Mouse (Mus musculus) forebrain, embryonic 14.5 days (tissue): ENCODE results near the gene Trub1. TPM values are rescaled to one million over a fixed set of nuclear protein-coding genes. Genes with fewer than 3 reads are reported as not detected.
A peak's percentile ranks its signal among the peaks of the same experiment; 100 is the strongest.

ENCODE experiments used
- ATAC-seq: fragments of 200-750 bp; cut with Nextera tagmentation; 2 replicates; pipeline ENCODE4 v1.8.0; 2017; ENCODE audit warnings: mild to moderate bottlenecking, moderate library complexity
- DNase-seq: peaks from one replicate; pipeline ENCODE4 v3.0.0-alpha.2; 2015; ENCODE audit warnings: low spot score
- H3K27ac ChIP-seq: fragments of 300-500 bp; sonication (generic); 2 replicates; pipeline ENCODE4 v1.5.1; 2014; ENCODE audit warnings: low read depth, mild to moderate bottlenecking, control low read depth, low read length, moderate library complexity
- H3K27me3 ChIP-seq: fragments of 300-500 bp; sonication (generic); replicated peaks from 2 replicates; pipeline ENCODE4 v1.6.1; 2014; ENCODE audit warnings: low read length, control low read depth, mixed read lengths; ENCODE audit not compliant: control insufficient read depth, insufficient read depth
- H3K36me3 ChIP-seq: fragments of 300-500 bp; sonication (generic); 2 replicates; pipeline ENCODE4 v1.6.1; 2014; ENCODE audit warnings: low read length, control low read depth; ENCODE audit not compliant: control insufficient read depth, insufficient read depth
- H3K4me1 ChIP-seq: fragments of 300-500 bp; sonication (generic); 2 replicates; pipeline ENCODE4 v1.6.1; 2014; ENCODE audit warnings: antibody characterized with exemption, low read length, control low read depth; ENCODE audit not compliant: control insufficient read depth, insufficient read depth
- H3K4me2 ChIP-seq: fragments of 300-500 bp; sonication (generic); 2 replicates; pipeline ENCODE4 v1.6.1; 2014; ENCODE audit warnings: mild to moderate bottlenecking, control low read depth, low read length
- H3K4me3 ChIP-seq: fragments of 300-500 bp; sonication (generic); 2 replicates; pipeline ENCODE4 v1.5.1; 2014; ENCODE audit warnings: low read depth, low read length, control low read depth
- H3K9ac ChIP-seq: fragments of 300-500 bp; sonication (generic); 2 replicates; pipeline ENCODE4 v1.6.1; 2014; ENCODE audit warnings: mild to moderate bottlenecking, low read length, control low read depth, moderate library complexity
- H3K9me3 ChIP-seq: fragments of 300-500 bp; sonication (generic); replicated peaks from 2 replicates; pipeline ENCODE4 v1.6.1; 2016; ENCODE audit warnings: low read length, control low read depth, mixed read lengths; ENCODE audit not compliant: control insufficient read depth
- WGBS: fragments of 180-500 bp; shearing (Covaris S2); extraction: QIAGEN DNeasy Blood & Tissue Kit; methylation state at CpG from one replicate; pipeline ENCODE4 v1.1.7; 2014; 5-methylcytosine and 5-hydroxymethylcytosine counted together
- polyA plus RNA-seq: library from polyadenylated mRNA; unstranded; fragments of >200 nt; fragmentation: Nextera tagmentation; extraction: Ambion mirVana; gene quantifications from 2 replicates; pipeline ENCODE4 v1.2.1, GENCODE M21; 2014

Gene Trub1
- polyA plus RNA-seq, 1 experiment from 2014 or later: 14.9 TPM

- Histone ChIP-seq H3K27ac (no peak overlapping the region), H3K4me2 (no peak overlapping the region), H3K9ac (no peak overlapping the region), H3K9me3 (no peaks in the 10 kb centered on the region), H3K4me1 (no peaks in the 10 kb centered on the region; the same call in 1 of the 2 replicates), H3K27me3 (no peaks in the 10 kb centered on the region), H3K36me3 (no peaks in the 10 kb centered on the region), H3K4me3 (no peak overlapping the region)
- 83% methylated on average over 11 of the region's 11 CpGs for WGBS
- DNase-seq (no peak), ATAC-seq (no peak)
Observed at GRCm38 (mm10) chr19:57478056-57478455, 25.3 kb downstream of the Trub1 start.

- 83% methylated on average over 8 of the region's 8 CpGs for WGBS
- Histone ChIP-seq H3K9ac (no peak overlapping the region), H3K4me2 (no peak overlapping the region), H3K27me3 (no peaks in the 10 kb centered on the region), H3K4me1 (no peaks in the 10 kb centered on the region), H3K4me3 (no peak overlapping the region), H3K36me3 (no peaks in the 10 kb centered on the region), H3K27ac (no peak overlapping the region), H3K9me3 (no peaks in the 10 kb centered on the region)
- ATAC-seq (no peak), DNase-seq (no peak)
Observed at GRCm38 (mm10) chr19:57479886-57480655, 27.4 kb downstream of the Trub1 start.

- H3K9ac ChIP-seq: no peak overlapping the region
- DNase-seq (no peak), ATAC-seq (no peak)
- no peak overlapping the region for H3K27ac ChIP-seq
- H3K4me2 ChIP-seq: no peak overlapping the region
- H3K4me1 ChIP-seq: no peaks in the 10 kb centered on the region
- WGBS: 92% methylated on average over 6 of the region's 6 CpGs
- H3K9me3 ChIP-seq: no peaks in the 10 kb centered on the region
- no peaks in the 10 kb centered on the region for H3K36me3 ChIP-seq
- no peaks in the 10 kb centered on the region for H3K27me3 ChIP-seq
- H3K4me3 ChIP-seq: no peak overlapping the region
Observed at GRCm38 (mm10) chr19:57481743-57482259, 29.1 kb downstream of the Trub1 start.

GRCm38 (mm10) chr19:57482815-57483214 is 30.1 kb downstream of the Trub1 start:
- H3K9me3 ChIP-seq: no peaks in the 10 kb centered on the region
- H3K9ac ChIP-seq: no peak overlapping the region
- no peak for ATAC-seq
- WGBS: 80% methylated on average over 8 of the region's 8 CpGs
- H3K4me1 ChIP-seq: no peaks in the 10 kb centered on the region
- no peak overlapping the region for H3K27ac ChIP-seq
- DNase-seq: no peak
- no peak overlapping the region for H3K4me2 ChIP-seq
- H3K27me3 ChIP-seq: no peaks in the 10 kb centered on the region
- H3K4me3 ChIP-seq: no peak overlapping the region
- no peaks in the 10 kb centered on the region for H3K36me3 ChIP-seq

GRCm38 (mm10) chr19:57487051-57487658 is 34.4 kb downstream of the Trub1 start:
- DNase-seq (no peak), ATAC-seq (no peak)
- no peaks in the 10 kb centered on the region for H3K27me3 ChIP-seq
- H3K36me3 ChIP-seq: no peaks in the 10 kb centered on the region
- no peak overlapping the region for H3K9ac ChIP-seq
- 88% methylated on average over 13 of the region's 13 CpGs for WGBS
- no peaks in the 10 kb centered on the region for H3K4me1 ChIP-seq
- no peaks in the 10 kb centered on the region for H3K9me3 ChIP-seq
- H3K27ac ChIP-seq: peak overlapping the region; percentile 0; the same call in 1 of the 2 replicates
- no peak overlapping the region for H3K4me3 ChIP-seq
- H3K4me2 ChIP-seq: no peak overlapping the region

GRCm38 (mm10) chr19:57489527-57489926 is 36.8 kb downstream of the Trub1 start:
- DNase-seq: no peak
- Histone ChIP-seq H3K36me3 (no peaks in the 10 kb centered on the region), H3K4me2 (no peak overlapping the region), H3K9ac (no peak overlapping the region), H3K27me3 (no peaks in the 10 kb centered on the region), H3K27ac (no peak overlapping the region), H3K4me3 (no peak overlapping the region), H3K4me1 (no peaks in the 10 kb centered on the region), H3K9me3 (no peaks in the 10 kb centered on the region)
- no peak for ATAC-seq
- WGBS: 89% methylated on average over 7 of the region's 7 CpGs

- Histone ChIP-seq H3K9ac (no peak overlapping the region), H3K36me3 (no peaks in the 10 kb centered on the region), H3K4me1 (no peaks in the 10 kb centered on the region), H3K4me3 (no peak overlapping the region), H3K27ac (no peak overlapping the region), H3K9me3 (no peaks in the 10 kb centered on the region), H3K4me2 (no peak overlapping the region), H3K27me3 (no peaks in the 10 kb centered on the region)
- DNase-seq (no peak), ATAC-seq (no peak)
- WGBS: 62% methylated on average over 8 of the region's 8 CpGs
Observed at GRCm38 (mm10) chr19:57491030-57491429, 38.3 kb downstream of the Trub1 start.

GRCm38 (mm10) chr19:57494020-57494419 is 41.3 kb downstream of the Trub1 start:
- no peaks in the 10 kb centered on the region for H3K27me3 ChIP-seq
- no peak overlapping the region for H3K9ac ChIP-seq
- 86% methylated on average over 5 of the region's 5 CpGs for WGBS
- no peak overlapping the region for H3K4me3 ChIP-seq
- H3K36me3 ChIP-seq: no peaks in the 10 kb centered on the region
- H3K9me3 ChIP-seq: no peaks in the 10 kb centered on the region
- no peak overlapping the region for H3K4me2 ChIP-seq
- no peaks in the 10 kb centered on the region for H3K4me1 ChIP-seq
- no peak for ATAC-seq
- no peak overlapping the region for H3K27ac ChIP-seq
- no peak for DNase-seq

GRCm38 (mm10) chr19:57498110-57498743 is 45.5 kb downstream of the Trub1 start:
- WGBS: 90% methylated on average over 10 of the region's 10 CpGs
- Histone ChIP-seq H3K9ac (no peak overlapping the region), H3K9me3 (no peaks in the 10 kb centered on the region), H3K36me3 (no peaks in the 10 kb centered on the region), H3K27me3 (no peaks in the 10 kb centered on the region), H3K4me1 (no peaks in the 10 kb centered on the region), H3K4me3 (no peak overlapping the region), H3K4me2 (no peak overlapping the region), H3K27ac (no peak overlapping the region)
- DNase-seq (no peak), ATAC-seq (no peak)
